ENCODE assay signal across 24 mouse cellular contexts in the genomic region with DNA sequence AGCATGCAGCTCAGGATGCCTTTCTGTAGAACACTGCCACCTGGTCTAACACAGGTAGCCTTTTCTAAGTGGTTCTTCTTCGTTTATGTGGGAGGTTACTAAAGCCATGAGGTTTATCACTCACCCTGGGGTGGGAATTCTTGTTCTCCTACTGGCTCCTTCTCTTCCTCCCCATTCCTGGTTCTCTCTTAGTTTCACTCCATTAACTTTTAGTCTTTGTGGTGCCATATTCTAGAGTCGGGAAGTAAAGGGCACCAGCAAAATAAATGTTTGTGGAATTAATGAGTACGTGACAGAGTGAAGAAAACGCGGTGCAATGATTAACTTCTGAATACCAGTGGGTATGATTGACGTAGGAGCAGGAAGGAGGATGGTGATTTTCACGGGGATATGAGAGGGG. TPM values are rescaled to one million over a fixed set of nuclear protein-coding genes. Genes with fewer than 3 reads are reported as not detected.
"Had no signal": no experiment of that assay in that cellular context is flagged by ENCODE, and none has a peak within 500 bp of the region (broad histone marks: within the 10 kb centered on the region; RNA-seq: fewer than 3 reads in every experiment).

No protein-coding gene starts in this region.

- H3K36me3 ChIP-seq: heart, embryonic 10.5 days; heart, embryonic 13.5 days; heart, embryonic 15.5 days; hindbrain, embryonic 13.5 days; intestine, embryonic 15.5 days; limb, embryonic 10.5 days; limb, embryonic 12.5 days; liver, embryonic 13.5 days; liver, embryonic 15.5 days had no signal

- H3K4me3 ChIP-seq: heart, embryonic 10.5 days; heart, embryonic 13.5 days; heart, embryonic 15.5 days; hindbrain, embryonic 13.5 days; intestine, embryonic 15.5 days; layer of hippocampus, adult 2 months; left cerebral cortex, adult 2 months; limb, embryonic 10.5 days; limb, embryonic 12.5 days; liver, embryonic 13.5 days; liver, embryonic 15.5 days had no signal

- H3K9ac ChIP-seq: forebrain, postnatal 0 days; heart, embryonic 13.5 days; heart, embryonic 15.5 days; hindbrain, embryonic 13.5 days; intestine, embryonic 15.5 days; limb, embryonic 12.5 days; liver, embryonic 13.5 days; liver, embryonic 15.5 days; liver, postnatal 0 days had no signal

- H3K27ac ChIP-seq: heart, embryonic 10.5 days; heart, embryonic 13.5 days; heart, embryonic 15.5 days; hindbrain, embryonic 13.5 days; intestine, embryonic 15.5 days; layer of hippocampus, adult 2 months; left cerebral cortex, adult 2 months; limb, embryonic 10.5 days; limb, embryonic 12.5 days; liver, embryonic 13.5 days; liver, embryonic 15.5 days had no signal

- DNase-seq: forebrain, postnatal 0 days; gastrocnemius, postnatal 14 days; gastrocnemius, postnatal 36 days; heart, adult 18-20 months; heart, postnatal 14 days; heart, postnatal 36 days; liver; liver, embryonic 13.5 days; liver, postnatal 0 days; lung, adult 2 months had no signal

- H3K4me1 ChIP-seq: intestine, embryonic 15.5 days; liver, embryonic 13.5 days; liver, embryonic 15.5 days had no signal

- H3K9me3 ChIP-seq: heart, embryonic 10.5 days; heart, embryonic 15.5 days; hindbrain, embryonic 13.5 days; intestine, embryonic 15.5 days; limb, embryonic 10.5 days; limb, embryonic 12.5 days; liver, embryonic 13.5 days; liver, embryonic 15.5 days had no signal

- H3K27me3 ChIP-seq: heart, embryonic 13.5 days; heart, embryonic 15.5 days; hindbrain, embryonic 13.5 days; intestine, embryonic 15.5 days; limb, embryonic 12.5 days; liver, embryonic 13.5 days; liver, embryonic 15.5 days had no signal

- ATAC-seq: forebrain, postnatal 0 days; hindbrain, embryonic 16.5 days; inflammation-experienced regulatory T-cells, adult 6 months; intestine, embryonic 15.5 days; intestine, postnatal 0 days; liver, postnatal 0 days had no signal

- H3K4me2 ChIP-seq: heart, embryonic 13.5 days; heart, embryonic 15.5 days; hindbrain, embryonic 13.5 days; intestine, embryonic 15.5 days; limb, embryonic 12.5 days; liver, embryonic 11.5 days; liver, embryonic 13.5 days; liver, embryonic 15.5 days had no signal

RNA-seq across cellular contexts. Expression of a gene that starts 28.5 kb away (rescaled TPM):
- polyA plus RNA-seq: inflammation-experienced regulatory T-cells, adult 6 months had no signal
